Mouse (Mus musculus): ENCODE results near the gene Pdlim4. TPM values are rescaled to one million over a fixed set of nuclear protein-coding genes. Genes with fewer than 3 reads are reported as not detected.
A peak's percentile ranks its signal among the peaks of the same experiment; 100 is the strongest.

Gene Pdlim4
- polyA plus RNA-seq, 1 experiment from 2014 or later, result 34.4 TPM

DNA sequence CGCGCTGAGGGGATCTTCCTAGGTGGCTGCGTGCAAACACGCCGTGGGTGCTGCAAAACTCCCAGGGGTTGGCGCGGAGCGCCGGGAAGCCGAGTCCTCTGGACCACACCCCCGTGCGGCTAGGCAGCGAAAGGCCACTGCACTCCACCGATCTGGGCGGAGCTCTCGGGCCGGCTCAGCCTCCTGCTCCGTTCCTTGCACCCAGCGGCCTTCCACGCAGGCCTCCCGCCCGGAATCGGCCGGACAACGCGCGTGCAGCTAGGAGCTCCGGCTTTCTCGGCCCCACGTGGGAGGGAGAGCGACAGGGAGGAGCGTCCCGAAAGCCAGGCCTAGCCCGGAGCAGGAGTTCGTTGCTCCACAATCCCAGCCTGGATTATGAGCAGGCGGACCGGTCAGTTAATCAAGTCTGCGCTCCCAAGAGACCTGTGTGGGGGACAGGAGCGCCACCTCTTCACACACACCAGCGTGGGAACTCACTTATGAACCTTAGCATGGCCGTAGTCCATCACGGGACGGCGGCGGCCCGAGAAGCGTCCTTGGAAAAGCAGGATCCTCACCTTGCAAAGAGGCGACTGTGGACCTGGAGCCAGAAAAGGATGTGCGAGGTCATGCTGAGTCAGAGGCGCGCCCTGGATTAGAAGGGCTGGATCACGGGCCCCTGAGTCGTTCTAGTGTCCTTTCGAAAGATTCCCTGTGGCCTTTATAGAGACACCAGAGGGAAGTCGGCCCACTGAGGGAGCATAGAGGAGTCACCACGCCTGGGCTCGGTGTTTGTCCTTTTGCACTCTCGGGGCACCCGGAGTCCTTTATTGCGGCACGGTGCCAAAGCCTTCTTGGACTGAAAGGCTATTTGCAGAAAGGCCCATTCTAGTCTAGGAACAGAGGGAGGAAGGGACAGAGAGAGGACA is 40.5 kb downstream of the Pdlim4 start, which contains the start of gene Slc22a4:
Slc22a4 (minus strand) TSS at position 47 of the 908 bp plus-strand sequence.
- H3K27ac ChIP-seq (replicated peaks), result peak within 1 kb of the TSS; percentile 67
- H3K36me3 ChIP-seq, result no peaks in the 10 kb centered on the region
- H3K9me3 ChIP-seq (replicated peaks), result no peaks in the 10 kb centered on the region
- WGBS, result 2% methylated on average over 60 of the region's 61 CpGs
- peak within 1 kb of the TSS; percentile 62 for H3K9ac ChIP-seq (replicated peaks)
- peak; percentile 84 for ATAC-seq (ENCODE audit: low FRiP score)
- peak within 1 kb of the TSS; percentile 58 for H3K4me3 ChIP-seq (replicated peaks)
- H3K27me3 ChIP-seq (replicated peaks), result peaks cover 13% of the 10 kb centered on the region
- peaks cover 27% of the 10 kb centered on the region for H3K4me1 ChIP-seq
- H3K4me2 ChIP-seq, result peak within 1 kb of the TSS; percentile 97

DNA sequence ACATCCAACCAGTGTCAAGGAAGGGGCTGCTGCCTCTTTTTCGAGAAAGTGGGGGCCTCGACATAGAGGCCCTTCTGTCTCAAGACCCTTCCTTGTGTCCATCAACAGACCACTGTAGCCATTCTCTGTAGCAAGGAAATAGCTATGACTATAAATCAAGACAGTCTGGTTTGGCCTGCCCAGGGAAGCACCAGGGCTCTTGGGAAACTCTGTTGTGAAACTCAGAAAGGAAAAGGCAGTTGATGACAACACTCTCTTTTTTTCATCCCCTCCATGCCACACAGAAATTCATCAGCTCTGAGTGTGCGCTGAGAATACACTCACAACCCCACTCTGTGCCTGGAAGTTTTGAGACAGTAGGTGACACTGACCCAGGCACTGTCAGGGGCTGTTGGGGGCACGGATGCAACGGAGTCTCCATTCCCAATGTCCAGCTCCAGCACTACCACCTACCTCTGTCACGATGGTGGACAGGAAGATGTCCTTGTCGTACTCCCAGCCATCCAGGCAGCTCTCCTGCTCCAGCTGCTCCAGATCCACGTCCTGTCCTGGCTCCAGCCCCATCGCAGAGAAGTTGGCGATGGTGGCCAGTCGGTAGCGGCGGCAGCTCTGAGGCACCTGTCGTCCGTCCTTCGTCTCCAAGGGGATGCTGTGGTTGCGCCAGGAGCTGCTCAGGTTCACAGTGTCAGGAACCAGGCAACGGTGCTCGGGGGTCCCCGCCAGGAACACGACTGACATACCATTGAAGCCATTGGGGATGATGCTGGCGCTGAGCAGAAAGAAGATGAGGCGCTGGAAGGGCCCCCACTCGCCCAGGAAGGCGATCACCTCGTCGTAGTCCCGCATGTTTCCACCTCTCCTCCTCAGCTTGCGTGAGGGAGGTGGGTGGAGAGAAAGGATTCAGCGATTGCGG is 41.4 kb downstream of the Pdlim4 start:
- Histone ChIP-seq H3K36me3 (no peaks in the 10 kb centered on the region), H3K4me3 (replicated peaks) (peak overlapping the region; percentile 58), H3K27ac (replicated peaks) (peak overlapping the region; percentile 67), H3K27me3 (replicated peaks) (peaks cover 13% of the 10 kb centered on the region), H3K9me3 (replicated peaks) (no peaks in the 10 kb centered on the region), H3K4me1 (peaks cover 27% of the 10 kb centered on the region), H3K9ac (replicated peaks) (peak overlapping the region; percentile 62), H3K4me2 (peak overlapping the region; percentile 97)
- ATAC-seq (ENCODE audit: low FRiP score), result peak; percentile 62
- 17% methylated on average over 31 of the region's 31 CpGs for WGBS

DNA sequence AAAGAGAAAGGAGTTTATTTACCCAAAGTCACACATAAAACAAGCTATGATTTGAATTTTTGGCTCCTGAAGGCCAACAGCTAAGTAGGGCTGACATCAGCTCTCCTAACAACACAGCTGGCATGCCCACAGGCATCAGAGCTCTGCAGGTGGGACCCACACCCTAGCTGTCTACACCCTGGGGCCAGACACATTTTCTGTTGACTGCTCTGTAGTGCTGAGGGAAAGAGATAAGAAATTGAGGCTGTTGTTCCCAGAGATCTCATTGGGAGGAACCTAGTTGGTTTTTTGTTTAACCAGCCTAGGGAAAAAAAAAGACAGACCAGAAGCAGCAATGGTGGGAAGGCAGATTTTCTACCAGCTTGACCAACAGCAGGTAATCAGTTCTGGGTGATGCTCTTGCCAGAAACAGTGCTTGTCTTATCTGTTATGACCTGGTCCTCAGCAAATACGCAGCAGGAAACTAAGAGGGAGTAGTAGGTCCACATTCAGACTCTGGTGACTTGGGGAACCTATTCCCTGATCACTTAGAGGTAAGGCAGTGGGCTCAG is 42.2 kb downstream of the Pdlim4 start:
- no peak overlapping the region for H3K27ac ChIP-seq (replicated peaks)
- no peak for ATAC-seq (ENCODE audit: low FRiP score)
- no peaks in the 10 kb centered on the region for H3K36me3 ChIP-seq
- no peaks in the 10 kb centered on the region for H3K9me3 ChIP-seq (replicated peaks)
- 75% methylated on average over 1 of the region's 1 CpGs for WGBS
- peaks cover 27% of the 10 kb centered on the region for H3K4me1 ChIP-seq
- H3K27me3 ChIP-seq (replicated peaks), result peaks cover 13% of the 10 kb centered on the region
- H3K4me2 ChIP-seq, result peak overlapping the region; percentile 97
- H3K4me3 ChIP-seq (replicated peaks), result no peak overlapping the region
- no peak overlapping the region for H3K9ac ChIP-seq (replicated peaks)

DNA sequence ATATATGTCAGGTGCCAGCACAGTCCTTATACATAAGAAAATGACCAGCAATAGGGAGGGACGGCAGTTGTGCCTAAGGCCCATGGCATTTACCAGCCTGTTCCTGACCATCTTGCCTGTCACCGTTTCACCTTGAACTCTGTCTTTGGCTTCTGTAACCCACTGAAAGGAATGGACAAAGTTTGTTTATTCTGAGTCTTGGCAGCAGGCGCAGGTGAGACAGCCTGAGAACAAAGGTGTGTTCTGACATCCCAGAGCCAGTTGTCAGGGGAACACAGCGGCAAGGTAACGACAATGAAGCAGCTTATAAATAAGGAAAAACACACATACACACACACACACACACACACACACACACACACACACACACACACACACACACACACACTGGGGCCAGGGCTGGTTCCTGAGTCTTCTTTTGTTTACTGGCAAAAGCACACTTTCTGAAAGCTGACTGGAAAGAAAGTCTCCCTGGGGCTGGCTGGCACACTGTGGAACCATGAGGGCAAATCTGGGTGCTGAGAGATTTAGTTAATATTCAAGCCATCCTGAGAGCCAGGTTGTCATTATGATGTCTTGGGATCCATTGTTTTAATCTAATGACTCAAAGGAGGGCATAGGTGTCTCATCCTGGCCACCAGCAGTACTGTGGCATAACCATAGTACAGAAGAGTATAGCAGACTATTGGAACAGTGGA is 47.3 kb downstream of the Pdlim4 start:
- 90% methylated on average over 5 of the region's 5 CpGs for WGBS
- no peaks in the 10 kb centered on the region for H3K9me3 ChIP-seq (replicated peaks)
- H3K27me3 ChIP-seq (replicated peaks), result 0 out of 2 replicates have a peak, but pooled peaks cover 7% of the 10 kb centered on the region

DNA sequence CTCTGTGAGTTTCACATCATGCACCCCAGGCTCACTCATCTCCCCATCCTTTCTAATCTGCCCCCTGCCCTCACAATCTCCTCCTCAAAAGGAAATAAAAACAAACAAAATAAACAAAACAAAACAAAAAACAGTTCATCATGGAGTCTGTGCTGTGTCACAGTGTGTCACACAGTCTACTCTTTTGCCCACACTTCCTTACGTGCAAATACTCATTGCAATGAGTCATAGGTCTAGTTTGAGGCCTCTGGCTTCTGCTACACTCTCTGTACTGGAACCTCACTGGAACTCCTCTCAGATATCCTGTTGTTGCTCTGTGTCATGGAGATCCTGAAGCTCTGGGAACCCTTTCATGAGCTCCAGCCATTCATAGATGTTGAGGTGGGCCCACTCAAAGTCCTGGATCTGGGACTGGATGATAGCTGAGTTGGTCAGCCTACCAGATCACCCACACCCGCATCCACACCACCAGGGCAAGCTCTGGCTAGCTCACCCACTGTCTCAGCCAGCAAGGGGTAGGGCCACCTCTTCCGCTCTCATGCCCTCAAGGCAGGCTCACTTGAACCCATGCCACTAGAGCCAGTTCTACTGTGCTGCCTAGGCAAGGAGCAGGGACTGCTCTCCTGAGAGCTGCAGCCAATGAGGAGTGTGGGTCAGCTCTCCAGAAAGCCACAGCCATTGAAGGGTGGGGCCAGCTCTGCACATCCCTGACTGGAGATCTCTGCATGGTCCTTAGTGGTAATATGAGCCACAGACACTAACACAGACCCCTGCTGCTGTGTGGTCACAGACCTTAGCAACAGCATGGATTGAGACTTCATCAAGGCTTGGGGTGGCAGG is 49.7 kb downstream of the Pdlim4 start:
- WGBS, result 82% methylated on average over 3 of the region's 3 CpGs

More for the DNA sequence above, 47.3 kb downstream of the Pdlim4 start:
- H3K36me3 ChIP-seq, result no peaks in the 10 kb centered on the region
- H3K4me1 ChIP-seq, result 0 out of 2 replicates have a peak, but pooled peaks cover 4% of the 10 kb centered on the region
- no peak overlapping the region for H3K4me2 ChIP-seq
- no peak overlapping the region for H3K27ac ChIP-seq (replicated peaks)
- H3K4me3 ChIP-seq (replicated peaks), result no peak overlapping the region
- no peak overlapping the region for H3K9ac ChIP-seq (replicated peaks)
- no peak for ATAC-seq (ENCODE audit: low FRiP score)

DNA sequence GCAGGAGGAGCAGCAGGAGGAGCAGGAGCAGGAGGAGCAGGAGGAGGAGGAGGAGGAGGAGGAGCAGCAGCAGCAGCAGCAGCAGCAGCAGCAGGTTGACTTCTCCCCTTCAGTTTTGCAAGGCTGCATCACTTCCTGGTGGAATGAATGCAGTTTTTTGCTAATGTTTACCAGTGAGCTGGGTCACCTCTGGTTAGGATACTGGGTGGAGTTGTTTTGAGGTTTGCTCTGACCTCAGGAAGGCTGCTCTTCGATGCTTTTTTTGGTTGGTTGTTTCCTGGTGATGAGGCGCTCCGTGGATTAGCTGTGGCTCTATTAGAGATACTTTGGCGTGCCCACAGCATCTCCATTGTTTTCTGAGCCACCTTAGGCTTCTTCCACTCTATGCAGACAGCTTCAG is 51.2 kb downstream of the Pdlim4 start:
- Histone ChIP-seq H3K9me3 (replicated peaks) (no peaks in the 10 kb centered on the region), H3K4me2 (no peak overlapping the region), H3K4me1 (no peaks in the 10 kb centered on the region), H3K4me3 (replicated peaks) (no peak overlapping the region), H3K27me3 (replicated peaks) (no peaks in the 10 kb centered on the region), H3K9ac (replicated peaks) (no peak overlapping the region), H3K36me3 (no peaks in the 10 kb centered on the region), H3K27ac (replicated peaks) (no peak overlapping the region)
- WGBS, result 79% methylated on average over 4 of the region's 4 CpGs
- no peak for ATAC-seq (ENCODE audit: low FRiP score)

More for the DNA sequence above, 49.7 kb downstream of the Pdlim4 start:
- Histone ChIP-seq H3K27me3 (replicated peaks) (no peaks in the 10 kb centered on the region), H3K9ac (replicated peaks) (no peak overlapping the region), H3K4me2 (no peak overlapping the region), H3K36me3 (no peaks in the 10 kb centered on the region), H3K27ac (replicated peaks) (no peak overlapping the region), H3K4me3 (replicated peaks) (no peak overlapping the region), H3K4me1 (no peaks in the 10 kb centered on the region), H3K9me3 (replicated peaks) (no peaks in the 10 kb centered on the region)
- no peak for ATAC-seq (ENCODE audit: low FRiP score)

DNA sequence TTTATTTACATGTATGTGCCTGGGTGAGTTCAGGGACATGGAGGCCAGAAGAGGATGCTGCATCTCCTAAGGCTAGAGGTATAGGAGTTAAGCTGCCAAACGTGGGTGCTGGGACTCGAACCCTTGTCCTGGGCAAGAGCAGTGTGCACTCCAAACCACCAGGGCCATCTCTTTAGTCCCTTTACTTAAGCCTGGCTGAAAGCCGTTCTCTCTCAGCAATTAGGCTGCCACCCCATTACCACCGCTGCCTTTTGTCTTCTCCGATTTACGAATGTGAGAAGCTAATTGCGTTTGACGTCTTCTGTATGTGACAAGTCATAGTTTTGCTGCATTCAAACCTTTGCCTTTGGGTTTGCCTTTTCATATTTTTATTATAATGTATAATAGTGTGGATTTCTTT is 52.8 kb downstream of the Pdlim4 start:
- no peak for ATAC-seq (ENCODE audit: low FRiP score)
- H3K9ac ChIP-seq (replicated peaks), result no peak overlapping the region
- no peak overlapping the region for H3K4me3 ChIP-seq (replicated peaks)
- H3K4me1 ChIP-seq, result no peaks in the 10 kb centered on the region
- WGBS, result 48% methylated on average over 8 of the region's 8 CpGs
- no peak overlapping the region for H3K27ac ChIP-seq (replicated peaks)
- no peaks in the 10 kb centered on the region for H3K9me3 ChIP-seq (replicated peaks)
- no peaks in the 10 kb centered on the region for H3K27me3 ChIP-seq (replicated peaks)
- no peaks in the 10 kb centered on the region for H3K36me3 ChIP-seq
- no peak overlapping the region for H3K4me2 ChIP-seq

DNA sequence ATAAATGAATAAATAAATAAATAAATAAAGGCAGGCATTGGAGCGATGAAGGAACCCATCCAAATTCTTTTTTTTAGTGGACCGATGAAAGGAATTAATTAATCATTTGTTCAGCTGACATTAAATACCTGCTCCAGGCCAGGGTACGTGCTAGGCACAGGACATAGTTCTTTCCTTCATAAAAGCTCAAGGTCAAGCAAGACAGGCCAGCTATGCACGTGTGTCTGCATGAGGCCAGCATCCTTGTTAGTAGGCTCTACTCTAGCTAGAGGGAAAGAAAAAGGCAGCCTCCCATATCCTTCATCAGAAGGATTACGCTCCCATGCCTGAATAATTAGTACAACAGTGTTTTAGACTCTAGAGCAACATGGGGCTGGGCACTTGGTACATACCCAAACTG is 55.9 kb downstream of the Pdlim4 start:
- no peak overlapping the region for H3K27ac ChIP-seq (replicated peaks)
- H3K27me3 ChIP-seq (replicated peaks), result no peaks in the 10 kb centered on the region
- H3K36me3 ChIP-seq, result no peaks in the 10 kb centered on the region
- no peaks in the 10 kb centered on the region for H3K9me3 ChIP-seq (replicated peaks)
- no peak overlapping the region for H3K4me2 ChIP-seq
- no peaks in the 10 kb centered on the region for H3K4me1 ChIP-seq
- no peak overlapping the region for H3K4me3 ChIP-seq (replicated peaks)
- no peak overlapping the region for H3K9ac ChIP-seq (replicated peaks)
- 88% methylated on average over 5 of the region's 5 CpGs for WGBS
- ATAC-seq (ENCODE audit: low FRiP score), result no peak

DNA sequence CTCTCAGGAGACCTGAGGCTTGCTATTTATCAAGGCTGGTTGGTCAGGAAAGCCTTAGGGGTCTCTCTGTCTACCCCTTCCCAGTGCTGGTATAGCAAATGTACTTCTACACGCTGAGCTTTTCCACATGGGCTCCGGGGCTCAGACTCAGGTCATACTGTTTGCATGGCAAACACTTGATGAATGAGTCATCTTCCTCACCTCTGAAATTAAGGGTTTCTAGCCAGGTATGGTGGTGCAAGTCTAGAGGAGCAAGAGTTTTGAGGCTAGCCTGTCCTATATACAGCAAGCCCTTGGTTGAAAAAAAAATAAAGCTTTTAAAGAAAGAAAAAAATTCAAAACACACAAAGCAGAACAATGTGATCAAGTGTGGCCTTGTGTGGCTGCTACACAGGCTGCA is 57.6 kb downstream of the Pdlim4 start:
- H3K27ac ChIP-seq (replicated peaks), result no peak overlapping the region
- no peaks in the 10 kb centered on the region for H3K27me3 ChIP-seq (replicated peaks)
- 96% methylated on average over 2 of the region's 2 CpGs for WGBS

DNA sequence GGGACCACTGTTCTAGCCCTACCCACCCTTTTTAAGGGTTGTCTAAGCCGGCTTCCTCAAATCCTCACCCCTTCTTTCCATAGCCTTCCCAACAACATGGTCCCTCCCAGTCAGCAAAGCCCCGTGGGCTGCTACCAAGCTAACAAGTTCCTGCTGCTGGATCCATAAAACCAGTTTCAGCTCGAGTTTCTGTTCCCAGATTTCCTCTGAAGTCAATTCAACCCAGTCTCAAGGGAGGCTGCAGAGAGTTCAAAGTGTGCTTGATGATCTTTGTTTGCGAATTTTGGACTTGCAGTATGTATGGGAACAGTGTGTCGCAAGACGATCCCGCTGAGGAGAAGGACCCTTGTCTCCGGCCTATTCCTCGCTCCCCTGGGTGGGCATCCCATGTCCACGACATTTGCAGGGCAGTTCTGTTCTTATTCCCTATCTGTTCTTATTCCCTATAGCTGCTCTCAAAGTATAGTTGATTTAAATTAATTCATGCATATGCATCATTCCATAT is 60.3 kb downstream of the Pdlim4 start:
- no peak overlapping the region for H3K4me3 ChIP-seq (replicated peaks)

More for the DNA sequence above, 57.6 kb downstream of the Pdlim4 start:
- ATAC-seq (ENCODE audit: low FRiP score), result no peak
- Histone ChIP-seq H3K4me2 (no peak overlapping the region), H3K4me3 (replicated peaks) (no peak overlapping the region), H3K9me3 (replicated peaks) (no peaks in the 10 kb centered on the region), H3K4me1 (no peaks in the 10 kb centered on the region; the same call in 1 of the 2 replicates), H3K9ac (replicated peaks) (no peak overlapping the region), H3K36me3 (no peaks in the 10 kb centered on the region)

More for the DNA sequence above, 60.3 kb downstream of the Pdlim4 start:
- H3K27ac ChIP-seq (replicated peaks), result no peak overlapping the region
- ATAC-seq (ENCODE audit: low FRiP score), result no peak
- WGBS, result 73% methylated on average over 10 of the region's 10 CpGs
- H3K9me3 ChIP-seq (replicated peaks), result no peaks in the 10 kb centered on the region
- no peaks in the 10 kb centered on the region for H3K36me3 ChIP-seq
- H3K4me1 ChIP-seq, result no peaks in the 10 kb centered on the region; the same call in 1 of the 2 replicates
- H3K4me2 ChIP-seq, result no peak overlapping the region
- no peaks in the 10 kb centered on the region for H3K27me3 ChIP-seq (replicated peaks)
- no peak overlapping the region for H3K9ac ChIP-seq (replicated peaks)
